Mouse (Mus musculus): ENCODE measurements around the gene Spata18. TPM values are rescaled to one million over a fixed set of nuclear protein-coding genes. Genes with fewer than 3 reads are reported as not detected.
A peak's percentile ranks its signal among the peaks of the same experiment; 100 is the strongest.

Gene Spata18
- polyA plus RNA-seq, 1 experiment from 2014 or later = 6.6 TPM

GRCm38 (mm10) chr5:73712852-73713251 is 61.7 kb downstream of the Spata18 start:
- WGBS = 33% methylated on average over 7 of the region's 7 CpGs
- H3K4me2 ChIP-seq (replicated peaks; ENCODE audit: low read depth, low read length) = no peak overlapping the region
- H3K9ac ChIP-seq (replicated peaks; ENCODE audit: low read depth) = no peak overlapping the region
- no peaks in the 10 kb centered on the region for H3K9me3 ChIP-seq (ENCODE audit: low read length)
- TF ChIP-seq CTCF (IDR thresholded peaks at IDR 0.05) (no peak), EP300 (IDR thresholded peaks at IDR 0.05) (peak; percentile 57; the same call in 1 of the 2 replicates)
- peak; percentile 66 for DNase-seq (ENCODE audit: low spot score)
- H3K4me1 ChIP-seq (ENCODE audit: insufficient read depth, low read depth, low read length) = no peaks in the 10 kb centered on the region
- H3K27ac ChIP-seq (ENCODE audit: low read length) = no peak overlapping the region
- 0 out of 2 replicates have a peak, but pooled peaks cover 3% of the 10 kb centered on the region for H3K27me3 ChIP-seq (replicated peaks; ENCODE audit: insufficient read depth, low read length)
- ATAC-seq = peak; percentile 35; the same call in 1 of the 2 replicates
- no peaks in the 10 kb centered on the region for H3K36me3 ChIP-seq (ENCODE audit: insufficient read depth, low read length)
- H3K4me3 ChIP-seq (ENCODE audit: low read depth, low read length) = no peak overlapping the region

- H3K9me3 ChIP-seq (ENCODE audit: low read length) = no peaks in the 10 kb centered on the region
- no peaks in the 10 kb centered on the region for H3K4me1 ChIP-seq (ENCODE audit: insufficient read depth, low read depth, low read length)
- H3K9ac ChIP-seq (replicated peaks; ENCODE audit: low read depth) = no peak overlapping the region
- no peak overlapping the region for H3K4me2 ChIP-seq (replicated peaks; ENCODE audit: low read depth, low read length)
- no peak for ATAC-seq
- 68% methylated on average over 2 of the region's 2 CpGs for WGBS
- no peak overlapping the region for H3K27ac ChIP-seq (ENCODE audit: low read length)
- 0 out of 2 replicates have a peak, but pooled peaks cover 5% of the 10 kb centered on the region for H3K27me3 ChIP-seq (replicated peaks; ENCODE audit: insufficient read depth, low read length)
- no peaks in the 10 kb centered on the region for H3K36me3 ChIP-seq (ENCODE audit: insufficient read depth, low read length)
- no peak for DNase-seq (ENCODE audit: low spot score)
- TF ChIP-seq CTCF (IDR thresholded peaks at IDR 0.05) (no peak), EP300 (IDR thresholded peaks at IDR 0.05) (no peak)
- no peak overlapping the region for H3K4me3 ChIP-seq (ENCODE audit: low read depth, low read length)
Observed at GRCm38 (mm10) chr5:73716941-73717340, 65.8 kb downstream of the Spata18 start.

- ATAC-seq (no peak), DNase-seq (ENCODE audit: low spot score) (no peak)
- 0 out of 2 replicates have a peak, but pooled peaks cover 8% of the 10 kb centered on the region for H3K27me3 ChIP-seq (replicated peaks; ENCODE audit: insufficient read depth, low read length)
- no peak overlapping the region for H3K4me3 ChIP-seq (ENCODE audit: low read depth, low read length)
- no peak overlapping the region for H3K4me2 ChIP-seq (replicated peaks; ENCODE audit: low read depth, low read length)
- no peaks in the 10 kb centered on the region for H3K36me3 ChIP-seq (ENCODE audit: insufficient read depth, low read length)
- no peak overlapping the region for H3K27ac ChIP-seq (ENCODE audit: low read length)
- H3K9me3 ChIP-seq (ENCODE audit: low read length) = no peaks in the 10 kb centered on the region
- no peak overlapping the region for H3K9ac ChIP-seq (replicated peaks; ENCODE audit: low read depth)
- 65% methylated on average over 21 of the region's 21 CpGs for WGBS
- H3K4me1 ChIP-seq (ENCODE audit: insufficient read depth, low read depth, low read length) = no peaks in the 10 kb centered on the region
- TF ChIP-seq CTCF (IDR thresholded peaks at IDR 0.05) = no peak
- no peak for TF ChIP-seq EP300 (IDR thresholded peaks at IDR 0.05)
Observed at GRCm38 (mm10) chr5:73721682-73722282, 70.6 kb downstream of the Spata18 start.

GRCm38 (mm10) chr5:73725981-73726380 is 74.8 kb downstream of the Spata18 start:
- Histone ChIP-seq H3K36me3 (ENCODE audit: insufficient read depth, low read length) (no peaks in the 10 kb centered on the region), H3K4me1 (ENCODE audit: insufficient read depth, low read depth, low read length) (no peaks in the 10 kb centered on the region), H3K9ac (replicated peaks; ENCODE audit: low read depth) (no peak overlapping the region), H3K9me3 (ENCODE audit: low read length) (no peaks in the 10 kb centered on the region), H3K27ac (ENCODE audit: low read length) (no peak overlapping the region), H3K4me2 (replicated peaks; ENCODE audit: low read depth, low read length) (no peak overlapping the region), H3K4me3 (ENCODE audit: low read depth, low read length) (no peak overlapping the region), H3K27me3 (replicated peaks; ENCODE audit: insufficient read depth, low read length) (0 out of 2 replicates have a peak, but pooled peaks cover 5% of the 10 kb centered on the region)
- 87% methylated on average over 4 of the region's 4 CpGs for WGBS
- ATAC-seq (no peak), DNase-seq (ENCODE audit: low spot score) (no peak)
- TF ChIP-seq EP300 (IDR thresholded peaks at IDR 0.05) (no peak), CTCF (IDR thresholded peaks at IDR 0.05) (no peak)

GRCm38 (mm10) chr5:73728651-73729050 is 77.5 kb downstream of the Spata18 start:
- DNase-seq (ENCODE audit: low spot score) (peak; percentile 12), ATAC-seq (peak; percentile 14; the same call in 1 of the 2 replicates)
- 30% methylated on average over 7 of the region's 7 CpGs for WGBS
- H3K4me3 ChIP-seq (ENCODE audit: low read depth, low read length) = no peak overlapping the region
- no peak overlapping the region for H3K9ac ChIP-seq (replicated peaks; ENCODE audit: low read depth)
- no peak overlapping the region for H3K27ac ChIP-seq (ENCODE audit: low read length)
- no peak for TF ChIP-seq CTCF (IDR thresholded peaks at IDR 0.05)
- TF ChIP-seq EP300 (IDR thresholded peaks at IDR 0.05) = no peak
- H3K27me3 ChIP-seq (replicated peaks; ENCODE audit: insufficient read depth, low read length) = no peaks in the 10 kb centered on the region
- no peaks in the 10 kb centered on the region for H3K4me1 ChIP-seq (ENCODE audit: insufficient read depth, low read depth, low read length)
- no peaks in the 10 kb centered on the region for H3K9me3 ChIP-seq (ENCODE audit: low read length)
- no peaks in the 10 kb centered on the region for H3K36me3 ChIP-seq (ENCODE audit: insufficient read depth, low read length)
- no peak overlapping the region for H3K4me2 ChIP-seq (replicated peaks; ENCODE audit: low read depth, low read length)

Other genes starting within 250 kb of the Spata18 start
- gene Cwh43, start 245.3 kb upstream of the Spata18 start, polyA plus RNA-seq (2015; fragmentation: Nextera tagmentation; extraction: Ambion mirVana) = 0.08 TPM in 1 of 2 replicates, not detected in the other
- 13.7 and 14.7 TPM in 2 replicates for gene Dcun1d4, start 170.4 kb upstream of the Spata18 start, polyA plus RNA-seq (2015; fragmentation: Nextera tagmentation; extraction: Ambion mirVana)
- gene Lrrc66, start 18.9 kb upstream of the Spata18 start, polyA plus RNA-seq (2015; fragmentation: Nextera tagmentation; extraction: Ambion mirVana) = 0.10 and 0.20 TPM in 2 replicates
- gene Sgcb, start 3.6 kb upstream of the Spata18 start, polyA plus RNA-seq (2015; fragmentation: Nextera tagmentation; extraction: Ambion mirVana) = 16.4 and 16.6 TPM in 2 replicates